Mouse (Mus musculus) thymus, postnatal 4 days (tissue): ENCODE data around the gene Gm9049.
"Not testable (repeated sequence)": the region's sequence is repeated elsewhere in the genome, so short reads cannot be mapped to it uniquely, and the experiment has no call there.

Experiments used
- DNase-seq: peaks from one replicate; pipeline ENCODE4 v3.0.0; 2021

The Gm9049 gene

DNA sequence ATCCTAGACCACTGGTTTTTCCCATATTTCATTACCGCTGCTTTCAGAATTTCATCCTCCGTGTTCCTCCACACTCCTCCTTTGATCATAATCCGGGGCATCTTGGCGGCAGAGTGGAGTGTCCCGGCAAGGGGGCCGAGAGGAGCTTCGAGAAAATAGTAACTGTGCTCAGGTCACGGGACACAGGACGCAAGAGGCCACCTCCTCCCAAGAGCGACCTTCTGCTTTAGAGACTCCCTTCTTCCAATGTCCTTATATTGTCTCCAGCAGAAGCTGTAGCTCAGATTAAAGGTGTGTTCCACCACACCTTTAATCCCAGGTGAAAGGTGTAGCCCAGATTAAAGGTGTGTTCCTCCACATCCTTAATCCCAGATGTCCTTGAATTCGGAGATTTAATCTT lies at the start of gene Gm9049:
TSS of gene Gm9049 (minus strand) at position 101 of the 400 bp plus-strand sequence.
- not testable (repeated sequence) for DNase-seq

DNA sequence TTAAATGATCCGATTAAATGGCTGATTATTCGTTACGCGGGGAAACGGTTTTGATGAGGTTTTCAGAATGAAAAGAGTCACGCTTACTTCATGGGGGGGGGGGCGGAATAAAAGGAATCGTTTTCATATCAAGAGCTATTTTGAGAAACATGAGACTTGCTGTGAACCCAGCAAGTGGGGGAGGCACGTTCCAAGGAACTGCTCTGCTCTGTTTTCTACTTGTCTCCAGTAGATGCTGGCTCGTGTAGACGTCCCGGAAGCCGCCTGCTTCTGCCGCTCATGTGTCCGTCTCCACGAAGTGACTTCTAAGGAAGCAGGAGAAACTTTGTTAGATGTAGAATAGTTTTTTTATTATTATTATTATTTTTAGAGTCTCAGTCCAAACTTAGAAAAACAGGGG lies 46.0 kb upstream of the Gm9049 start:
- DNase-seq, result no peak

DNA sequence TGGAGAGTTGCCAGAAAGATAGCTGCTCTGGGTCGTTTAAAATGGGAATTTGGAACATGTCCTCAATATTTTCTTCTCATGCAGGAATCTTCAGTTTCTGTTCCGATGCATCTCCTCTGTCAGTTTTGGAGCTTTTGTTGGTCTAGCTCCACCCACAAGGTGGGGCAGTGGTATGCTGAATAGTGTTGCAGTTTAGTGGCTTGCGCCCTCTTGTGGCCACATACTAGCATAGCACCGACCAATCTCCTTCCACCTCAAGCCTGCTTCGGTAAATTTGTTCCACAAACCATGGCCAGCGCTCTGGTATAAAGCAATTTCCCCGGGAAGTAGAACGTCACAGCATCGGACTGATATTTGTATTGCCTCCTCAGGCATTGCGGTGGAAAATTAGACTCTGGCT lies 16.5 kb upstream of the Gm9049 start:
- DNase-seq, result peak; percentile 88

DNA sequence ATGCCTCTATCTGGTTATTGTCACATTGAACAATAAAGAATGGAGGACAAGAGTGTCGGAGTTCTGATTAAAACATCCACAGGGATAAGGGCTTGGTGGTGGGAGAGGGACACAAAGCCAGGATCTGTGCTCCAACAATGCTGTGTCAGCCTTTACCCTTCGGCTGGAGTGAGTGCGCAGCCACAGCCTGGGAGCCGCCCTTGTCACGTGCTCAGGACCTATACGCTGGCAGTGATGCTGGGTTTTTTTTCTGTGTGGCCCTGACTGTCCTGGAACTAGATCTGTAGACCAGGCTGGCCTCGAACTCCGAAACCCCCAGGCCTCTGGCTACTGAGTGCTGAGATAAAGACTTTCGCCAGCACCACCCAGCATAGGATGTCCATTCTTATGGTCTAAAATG lies 15.6 kb upstream of the Gm9049 start:
- DNase-seq, result no peak

DNA sequence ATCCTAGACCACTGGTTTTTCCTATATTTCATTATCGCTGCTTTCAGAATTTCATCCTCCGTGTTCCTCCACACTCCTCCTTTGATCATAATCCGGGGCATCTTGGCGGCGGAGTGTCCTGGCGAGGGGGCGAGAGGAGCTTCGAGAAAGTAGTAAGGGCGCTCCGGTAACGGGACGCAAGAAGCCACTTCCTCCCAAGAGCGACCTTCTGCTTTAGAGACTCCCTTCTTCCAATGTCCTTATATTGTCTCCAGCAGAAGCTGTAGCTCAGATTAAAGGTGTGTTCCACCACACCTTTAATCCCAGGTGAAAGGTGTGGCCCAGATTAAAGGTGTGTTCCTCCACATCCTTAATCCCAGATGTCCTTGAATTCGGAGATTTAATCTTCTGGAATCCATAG lies 5.3 kb downstream of the Gm9049 start, which contains the start of gene Gm9048:
TSS of gene Gm9048 (minus strand) at position 101 of the 400 bp plus-strand sequence.
- not testable (repeated sequence) for DNase-seq

DNA sequence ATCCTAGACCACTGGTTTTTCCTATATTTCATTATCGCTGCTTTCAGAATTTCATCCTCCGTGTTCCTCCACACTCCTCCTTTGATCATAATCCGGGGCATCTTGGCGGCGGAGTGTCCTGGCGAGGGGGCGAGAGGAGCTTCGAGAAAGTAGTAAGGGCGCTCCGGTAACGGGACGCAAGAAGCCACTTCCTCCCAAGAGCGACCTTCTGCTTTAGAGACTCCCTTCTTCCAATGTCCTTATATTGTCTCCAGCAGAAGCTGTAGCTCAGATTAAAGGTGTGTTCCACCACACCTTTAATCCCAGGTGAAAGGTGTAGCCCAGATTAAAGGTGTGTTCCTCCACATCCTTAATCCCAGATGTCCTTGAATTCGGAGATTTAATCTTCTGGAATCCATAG lies 10.8 kb downstream of the Gm9049 start, which contains the start of gene Gm9046:
TSS of gene Gm9046 (minus strand) at position 101 of the 400 bp plus-strand sequence.
- not testable (repeated sequence) for DNase-seq

DNA sequence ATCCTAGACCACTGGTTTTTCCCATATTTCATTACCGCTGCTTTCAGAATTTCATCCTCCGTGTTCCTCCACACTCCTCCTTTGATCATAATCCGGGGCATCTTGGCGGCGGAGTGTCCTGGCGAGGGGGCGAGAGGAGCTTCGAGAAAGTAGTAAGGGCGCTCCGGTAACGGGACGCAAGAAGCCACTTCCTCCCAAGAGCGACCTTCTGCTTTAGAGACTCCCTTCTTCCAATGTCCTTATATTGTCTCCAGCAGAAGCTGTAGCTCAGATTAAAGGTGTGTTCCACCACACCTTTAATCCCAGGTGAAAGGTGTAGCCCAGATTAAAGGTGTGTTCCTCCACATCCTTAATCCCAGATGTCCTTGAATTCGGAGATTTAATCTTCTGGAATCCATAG lies 16.2 kb downstream of the Gm9049 start, which contains the start of gene Gm9045:
TSS of gene Gm9045 (minus strand) at position 101 of the 400 bp plus-strand sequence.
- DNase-seq, result not testable (repeated sequence)

DNA sequence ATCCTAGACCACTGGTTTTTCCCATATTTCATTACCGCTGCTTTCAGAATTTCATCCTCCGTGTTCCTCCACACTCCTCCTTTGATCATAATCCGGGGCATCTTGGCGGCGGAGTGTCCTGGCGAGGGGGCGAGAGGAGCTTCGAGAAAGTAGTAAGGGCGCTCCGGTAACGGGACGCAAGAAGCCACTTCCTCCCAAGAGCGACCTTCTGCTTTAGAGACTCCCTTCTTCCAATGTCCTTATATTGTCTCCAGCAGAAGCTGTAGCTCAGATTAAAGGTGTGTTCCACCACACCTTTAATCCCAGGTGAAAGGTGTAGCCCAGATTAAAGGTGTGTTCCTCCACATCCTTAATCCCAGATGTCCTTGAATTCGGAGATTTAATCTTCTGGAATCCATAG lies 21.6 kb downstream of the Gm9049 start, which contains the start of gene Gm9044:
TSS of gene Gm9044 (minus strand) at position 101 of the 400 bp plus-strand sequence.
- not testable (repeated sequence) for DNase-seq

DNA sequence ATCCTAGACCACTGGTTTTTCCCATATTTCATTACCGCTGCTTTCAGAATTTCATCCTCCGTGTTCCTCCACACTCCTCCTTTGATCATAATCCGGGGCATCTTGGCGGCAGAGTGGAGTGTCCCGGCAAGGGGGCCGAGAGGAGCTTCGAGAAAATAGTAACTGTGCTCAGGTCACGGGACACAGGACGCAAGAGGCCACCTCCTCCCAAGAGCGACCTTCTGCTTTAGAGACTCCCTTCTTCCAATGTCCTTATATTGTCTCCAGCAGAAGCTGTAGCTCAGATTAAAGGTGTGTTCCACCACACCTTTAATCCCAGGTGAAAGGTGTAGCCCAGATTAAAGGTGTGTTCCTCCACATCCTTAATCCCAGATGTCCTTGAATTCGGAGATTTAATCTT lies 27.0 kb downstream of the Gm9049 start, which contains the start of gene Gm9040:
TSS of gene Gm9040 (minus strand) at position 101 of the 400 bp plus-strand sequence.
- DNase-seq, result not testable (repeated sequence)

DNA sequence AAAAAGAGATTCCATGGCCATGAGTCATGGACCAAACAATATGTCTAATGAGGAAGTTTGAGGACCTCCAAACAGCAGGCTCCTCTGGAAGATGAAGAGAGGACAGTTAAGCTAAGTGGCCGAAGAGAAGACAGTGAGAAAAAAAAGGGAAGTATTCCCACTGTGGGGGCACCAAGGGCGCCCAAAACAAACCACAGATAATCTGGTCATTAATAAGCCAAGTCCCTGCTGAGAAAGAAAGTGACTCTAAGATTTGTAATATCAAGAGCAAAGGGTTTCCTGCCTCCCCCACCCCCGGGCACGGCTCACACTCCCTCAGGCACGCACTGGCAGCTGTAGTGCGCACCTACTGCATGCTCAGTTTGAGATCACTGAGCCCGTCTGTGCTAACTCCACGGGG lies 34.9 kb downstream of the Gm9049 start:
- no peak for DNase-seq

DNA sequence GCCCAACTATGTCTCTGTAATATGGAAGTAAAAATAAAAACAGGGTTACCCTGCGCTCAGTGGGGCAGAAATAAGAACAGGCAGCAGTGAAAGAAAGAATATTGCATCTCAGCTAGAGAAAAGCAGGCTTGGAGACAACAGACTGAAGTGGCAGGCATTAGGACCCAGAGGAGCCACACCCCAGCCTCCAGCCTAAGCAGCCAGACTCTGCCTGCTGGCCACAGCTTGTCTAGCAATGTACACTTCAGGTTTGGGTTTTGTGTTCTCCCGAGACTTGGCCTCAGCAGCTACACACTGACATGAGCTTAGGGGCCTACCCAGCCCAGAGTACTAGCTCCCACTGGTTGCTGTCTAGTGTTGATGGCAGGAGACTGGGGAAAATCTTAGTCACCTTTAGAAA lies 51.8 kb downstream of the Gm9049 start:
- DNase-seq, result not testable (repeated sequence)
